Mouse (Mus musculus) lung, postnatal 0 days (tissue): ENCODE results near the gene Olfr982.

Experiments used
- CTCF ChIP-seq: IDR thresholded peaks from 2 replicates; pipeline ENCODE4 v1.5.1; 2016; ENCODE audit warnings: antibody characterized with exemption, mild to moderate bottlenecking
- EP300 ChIP-seq: IDR thresholded peaks from 2 replicates; pipeline ENCODE4 v1.6.1; 2016; ENCODE audit warnings: antibody characterized with exemption, mild to moderate bottlenecking, control low read depth

DNA sequence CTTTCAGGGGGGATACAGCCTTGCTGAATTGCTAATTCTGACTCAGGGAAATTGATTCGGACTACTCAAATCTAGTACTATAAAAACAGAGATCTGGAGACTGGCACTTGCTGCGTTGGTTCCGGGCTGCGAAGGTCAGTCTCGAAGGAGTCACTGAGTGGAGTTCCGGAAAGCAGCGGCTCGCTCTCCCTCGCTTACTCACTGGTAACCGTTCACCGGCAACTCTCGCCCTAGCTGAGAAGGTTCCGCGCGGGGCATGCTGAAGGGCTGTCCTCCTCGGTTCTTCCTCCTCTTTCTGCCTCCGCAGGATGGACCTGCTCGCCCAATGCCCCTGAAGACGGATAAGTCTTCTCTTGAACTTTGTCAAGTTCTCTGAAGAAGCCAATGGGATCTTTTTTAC lies 23.5 kb upstream of the Olfr982 start:
- TF ChIP-seq CTCF, result no peak
- no peak for TF ChIP-seq EP300
